Mouse (Mus musculus): ENCODE results near the gene Ddi2. TPM values are rescaled to one million over a fixed set of nuclear protein-coding genes. Genes with fewer than 3 reads are reported as not detected.

The Ddi2 gene
- 6.1 and 7.2 TPM in 2 replicates for polyA plus RNA-seq (2012; rRNA removed)

GRCm38 (mm10) chr4:141722731-141723672 lies at the start of gene Ddi2:
Ddi2 (minus strand) TSS chr4:141723419.

GRCm38 (mm10) chr4:141746578-141747346 lies 23.5 kb upstream of the Ddi2 start, which contains the start of gene Agmat:
Agmat (plus strand) TSS chr4:141746672.

GRCm38 (mm10) chr4:141685499-141685898 lies 37.7 kb downstream of the Ddi2 start, which contains the start of gene Rsc1a1:
Rsc1a1 (minus strand) TSS chr4:141685599.

GRCm38 (mm10) chr4:141664799-141665198 lies 58.4 kb downstream of the Ddi2 start, which contains the start of gene Plekhm2:
Plekhm2 (minus strand) TSS chr4:141664899.

Other genes starting within 250 kb of the Ddi2 start
- gene Spen, start 184.8 kb downstream of the Ddi2 start, polyA plus RNA-seq (2012; rRNA removed), result 18.2 and 19.4 TPM in 2 replicates
- 34.8 and 41.5 TPM in 2 replicates for gene Fblim1, start 117.3 kb downstream of the Ddi2 start, polyA plus RNA-seq (2012; rRNA removed)
- gene Tmem82, start 104.8 kb downstream of the Ddi2 start, polyA plus RNA-seq (2012; rRNA removed), result 4.4 and 5.6 TPM in 2 replicates
- gene Slc25a34, start 99.6 kb downstream of the Ddi2 start, polyA plus RNA-seq (2012; rRNA removed), result 5.9 and 10.0 TPM in 2 replicates
- 12.8 and 13.4 TPM in 2 replicates for gene Plekhm2, start 58.5 kb downstream of the Ddi2 start, polyA plus RNA-seq (2012; rRNA removed)
- 2.6 and 6.8 TPM in 2 replicates for gene Rsc1a1, start 37.8 kb downstream of the Ddi2 start, polyA plus RNA-seq (2012; rRNA removed)
- gene Agmat, start 23.3 kb upstream of the Ddi2 start, polyA plus RNA-seq (2012; rRNA removed), result not detected in 2 replicates
- 3.6 and 3.7 TPM in 2 replicates for gene Dnajc16, start 67.5 kb upstream of the Ddi2 start, polyA plus RNA-seq (2012; rRNA removed)
- gene Casp9, start 70.2 kb upstream of the Ddi2 start, polyA plus RNA-seq (2012; rRNA removed), result 3.8 and 4.5 TPM in 2 replicates
- gene Cela2a, start 102.7 kb upstream of the Ddi2 start, polyA plus RNA-seq (2012; rRNA removed), result 3.7 and 6.6 TPM in 2 replicates
- gene Ctrc, start 122.9 kb upstream of the Ddi2 start, polyA plus RNA-seq (2012; rRNA removed), result 0.35 TPM in 1 of 2 replicates, not detected in the other
- gene Efhd2, start 151.5 kb upstream of the Ddi2 start, polyA plus RNA-seq (2012; rRNA removed), result 140 and 177 TPM in 2 replicates

Measured in stomach, adult 2 months (tissue).